ENCODE assay signal across 1 mouse cellular context in genomic region chr12:102689773-102690563, GRCm38 (mm10).
TF ChIP-seq lines count a peak whose summit lies in the region.

No protein-coding gene starts in this region.

TF ChIP-seq in CH12.LX, 34 proteins besides CTCF, POLR2A, EP300 and RAD21 (continued from another document):
- no peak for TF ChIP-seq MAFK (IDR thresholded peaks at IDR 0.05; ENCODE audit: insufficient replicate concordance, low read length)
- TF ChIP-seq MEF2A (IDR thresholded peaks at IDR 0.05; ENCODE audit: borderline replicate concordance, low read depth, low read length), result no peak; the same call in 1 of the 2 replicates
- no peak for TF ChIP-seq NRF1 (IDR thresholded peaks at IDR 0.05; ENCODE audit: low read depth, low read length)
- TF ChIP-seq CHD1 (IDR thresholded peaks at IDR 0.05; ENCODE audit: low read depth, low read length), result peak; percentile 82; the same call in 1 of the 2 replicates
- TF ChIP-seq MAZ (IDR thresholded peaks at IDR 0.05; ENCODE audit: low read depth, low read length), result 0 out of 2 replicates have a peak, but pooled peaks have one; percentile 33
- TF ChIP-seq TBP (conservative IDR thresholded peaks at IDR 0.05; ENCODE audit: low read depth, low read length), result 0 out of 2 replicates have a peak, but pooled peaks have one; percentile 39
- 0 out of 2 replicates have a peak, but pooled peaks have one; percentile 36 for TF ChIP-seq NELFE (IDR thresholded peaks at IDR 0.05; ENCODE audit: low read depth, low read length)
- peak; percentile 78; the same call in 1 of the 2 replicates for TF ChIP-seq UBTF (IDR thresholded peaks at IDR 0.05; ENCODE audit: low read depth, low read length)
- no peak for TF ChIP-seq POLR2AphosphoS2 (IDR thresholded peaks at IDR 0.05; ENCODE audit: low read depth, low read length)
- TF ChIP-seq TCF12 (IDR thresholded peaks at IDR 0.05; ENCODE audit: low read depth, low read length), result no peak
- TF ChIP-seq SIN3A (IDR thresholded peaks at IDR 0.05; ENCODE audit: low read length), result 0 out of 2 replicates have a peak, but pooled peaks have one; percentile 51
- TF ChIP-seq MXI1 (IDR thresholded peaks at IDR 0.05; ENCODE audit: low read depth, low read length), result peak; percentile 52; the same call in 1 of the 2 replicates
- TF ChIP-seq ZMIZ1 (IDR thresholded peaks at IDR 0.05; ENCODE audit: low read depth, low read length), result no peak
- peak; percentile 62; the same call in 1 of the 2 replicates for TF ChIP-seq ELF1 (IDR thresholded peaks at IDR 0.05; ENCODE audit: low read depth, low read length)
- TF ChIP-seq ZC3H11A (IDR thresholded peaks at IDR 0.05; ENCODE audit: low read depth, low read length), result no peak
- TF ChIP-seq JUN (IDR thresholded peaks at IDR 0.05; ENCODE audit: insufficient read depth, low read depth, low read length), result no peak
- TF ChIP-seq JUND (conservative IDR thresholded peaks at IDR 0.05; ENCODE audit: low read depth, low read length), result no peak
- TF ChIP-seq ZNF384 (IDR thresholded peaks at IDR 0.05; ENCODE audit: low read depth, low read length), result no peak
- no peak for TF ChIP-seq BHLHE40 (IDR thresholded peaks at IDR 0.05; ENCODE audit: low read depth, low read length)
- no peak for TF ChIP-seq MYC (IDR thresholded peaks at IDR 0.05; ENCODE audit: low read depth, low read length)
- TF ChIP-seq E2F4 (IDR thresholded peaks at IDR 0.05; ENCODE audit: insufficient replicate concordance, low read depth, low read length), result no peak
- TF ChIP-seq ZKSCAN1 (IDR thresholded peaks at IDR 0.05; ENCODE audit: borderline replicate concordance, low read depth, low read length), result no peak
- 0 out of 2 replicates have a peak, but pooled peaks have one; percentile 10 for TF ChIP-seq HCFC1 (IDR thresholded peaks at IDR 0.05; ENCODE audit: low read depth, low read length)
- TF ChIP-seq ETS1 (conservative IDR thresholded peaks at IDR 0.05; ENCODE audit: low read depth, low read length), result no peak
- TF ChIP-seq MAX (IDR thresholded peaks at IDR 0.05; ENCODE audit: low read length), result 0 out of 2 replicates have a peak, but pooled peaks have one; percentile 29
- TF ChIP-seq SMC3 (IDR thresholded peaks at IDR 0.05; ENCODE audit: low read depth, low read length), result no peak
- no peak for TF ChIP-seq USF2 (conservative IDR thresholded peaks at IDR 0.05; ENCODE audit: low read depth, low read length)
- TF ChIP-seq PAX5 (IDR thresholded peaks at IDR 0.05; ENCODE audit: low read length), result no peak
